Mouse (Mus musculus) heart, adult 2 months (tissue): ENCODE results near the gene Crtc1.

Experiments used
- CTCF ChIP-seq: fragments of 200-600 bp; IDR thresholded peaks from 2 replicates; pipeline ENCODE4 v1.8.1; 2022; ENCODE audit warnings: antibody characterized with exemption, mild to moderate bottlenecking, moderate library complexity
- EP300 ChIP-seq: fragments of 200-500 bp; IDR thresholded peaks from 2 replicates; pipeline ENCODE4 v1.6.1; 2011; ENCODE audit warnings: low read depth, low read length, control low read depth; ENCODE audit not compliant: insufficient read depth
- POLR2A ChIP-seq: fragments of 200-500 bp; IDR thresholded peaks from 2 replicates; pipeline ENCODE4 v1.6.1; 2011; ENCODE audit warnings: mild to moderate bottlenecking, low read depth, low read length, control low read depth; ENCODE audit not compliant: insufficient read depth

DNA sequence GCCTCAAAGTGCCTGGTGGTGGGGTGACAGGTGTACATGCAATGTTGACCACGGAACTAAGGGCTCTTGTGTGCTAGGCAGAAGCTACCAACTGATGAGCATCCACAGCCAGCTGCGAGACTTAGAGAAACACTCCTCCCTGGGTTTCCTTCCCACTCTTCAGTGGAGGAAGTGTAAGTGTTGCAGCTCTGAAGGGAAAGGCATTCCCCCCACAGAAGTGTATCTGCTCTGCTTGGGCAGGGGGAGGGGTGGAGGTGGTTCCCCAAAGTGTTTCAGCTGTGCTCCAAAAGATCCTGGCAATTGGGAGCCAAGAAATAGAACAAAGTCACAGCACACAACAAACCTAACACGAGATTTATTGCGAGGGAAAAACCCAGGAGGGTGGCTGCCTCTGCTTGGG is 85.4 kb downstream of the Crtc1 start:
- TF ChIP-seq EP300 (no peak), POLR2A (no peak), CTCF (no peak)
